Mouse (Mus musculus) kidney, adult 18-20 months (tissue): ENCODE data around the gene Lrrc14b.
A peak's percentile ranks its signal among the peaks of the same experiment; 100 is the strongest.

Experiments
- DNase-seq: peaks from one replicate; pipeline ENCODE4 v3.0.0; 2021

Gene Lrrc14b

GRCm38 (mm10) chr13:74363859-74364235 lies at the start of gene Lrrc14b:
Gene Lrrc14b, minus strand, starts transcription at chr13:74364005.
- DNase-seq: no peak

DNA sequence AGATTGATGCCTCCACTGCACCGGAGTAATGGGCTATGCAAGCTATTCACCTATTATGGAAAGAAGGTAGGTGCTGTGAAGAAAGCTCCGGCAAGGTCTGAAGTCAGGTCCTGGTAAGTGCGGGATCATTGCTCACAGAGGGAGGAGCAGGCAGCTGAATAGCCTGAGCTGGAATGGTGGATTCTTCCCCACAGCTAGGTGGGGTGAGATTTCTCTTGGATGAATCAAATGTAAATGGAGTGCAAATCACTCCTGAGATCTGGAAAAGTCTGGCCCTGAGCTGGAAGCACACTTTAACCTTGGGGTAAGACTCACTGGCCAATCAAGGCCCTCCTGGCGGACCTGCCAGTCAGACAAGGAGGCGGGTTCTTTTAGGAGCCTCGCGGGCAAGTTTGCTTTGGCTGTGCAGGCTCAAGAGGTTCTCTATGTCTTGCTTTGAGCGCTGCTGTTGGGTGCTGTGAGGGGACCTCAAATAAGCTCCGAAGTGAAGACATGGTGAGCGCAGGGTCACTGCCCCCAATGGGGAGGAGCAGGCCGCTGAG lies 35.6 kb upstream of the Lrrc14b start, which contains the start of gene Ftl1-ps1:
TSS of gene Ftl1-ps1 (plus strand) at position 397 of the 542 bp plus-strand sequence.
- no peak for DNase-seq

DNA sequence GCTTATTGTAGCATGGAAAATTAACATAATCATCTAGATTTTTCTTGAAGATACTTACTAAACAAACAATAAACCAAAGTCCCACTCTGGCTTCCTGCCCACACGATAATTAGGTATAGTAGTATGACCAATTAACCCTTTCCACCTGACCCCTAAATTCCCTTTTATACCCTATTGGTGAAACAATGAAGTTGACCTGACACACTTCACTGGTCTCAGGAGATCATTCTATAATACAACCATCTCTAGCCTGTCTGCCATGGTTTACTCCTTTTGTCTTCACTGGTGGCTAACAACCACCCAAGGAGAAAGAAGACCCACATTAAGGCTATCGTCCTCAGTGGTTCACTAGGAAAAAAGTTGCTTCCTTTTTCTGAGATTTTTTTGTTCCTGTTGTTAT lies 27.4 kb upstream of the Lrrc14b start:
- no peak for DNase-seq

- peak; percentile 79 for DNase-seq
Observed at GRCm38 (mm10) chr13:74390371-74390990, 26.7 kb upstream of the Lrrc14b start, which contains the start of gene Zfp72. Gene Zfp72, minus strand, starts transcription at chr13:74390836.

DNA sequence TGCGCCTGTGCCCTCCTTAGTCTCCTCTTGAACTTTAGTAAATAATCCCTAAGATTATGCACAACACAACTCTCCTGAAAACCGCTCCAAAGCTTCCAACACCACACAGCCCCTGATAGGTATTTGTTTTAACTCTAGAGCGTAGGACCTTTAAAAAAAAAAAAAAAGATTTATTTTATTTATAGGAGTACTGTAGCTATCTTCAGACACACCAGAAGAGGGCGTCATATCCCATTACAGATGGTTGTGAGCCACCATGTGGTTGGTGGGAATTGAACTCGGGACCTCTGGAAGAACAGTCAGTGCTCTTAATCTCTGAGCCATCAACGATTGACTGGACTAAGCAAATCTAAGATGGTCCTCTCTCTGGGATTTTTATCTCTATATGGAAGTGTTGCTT lies 25.9 kb upstream of the Lrrc14b start:
- DNase-seq: no peak

GRCm38 (mm10) chr13:74382289-74382688 lies 18.5 kb upstream of the Lrrc14b start:
- DNase-seq: no peak

DNA sequence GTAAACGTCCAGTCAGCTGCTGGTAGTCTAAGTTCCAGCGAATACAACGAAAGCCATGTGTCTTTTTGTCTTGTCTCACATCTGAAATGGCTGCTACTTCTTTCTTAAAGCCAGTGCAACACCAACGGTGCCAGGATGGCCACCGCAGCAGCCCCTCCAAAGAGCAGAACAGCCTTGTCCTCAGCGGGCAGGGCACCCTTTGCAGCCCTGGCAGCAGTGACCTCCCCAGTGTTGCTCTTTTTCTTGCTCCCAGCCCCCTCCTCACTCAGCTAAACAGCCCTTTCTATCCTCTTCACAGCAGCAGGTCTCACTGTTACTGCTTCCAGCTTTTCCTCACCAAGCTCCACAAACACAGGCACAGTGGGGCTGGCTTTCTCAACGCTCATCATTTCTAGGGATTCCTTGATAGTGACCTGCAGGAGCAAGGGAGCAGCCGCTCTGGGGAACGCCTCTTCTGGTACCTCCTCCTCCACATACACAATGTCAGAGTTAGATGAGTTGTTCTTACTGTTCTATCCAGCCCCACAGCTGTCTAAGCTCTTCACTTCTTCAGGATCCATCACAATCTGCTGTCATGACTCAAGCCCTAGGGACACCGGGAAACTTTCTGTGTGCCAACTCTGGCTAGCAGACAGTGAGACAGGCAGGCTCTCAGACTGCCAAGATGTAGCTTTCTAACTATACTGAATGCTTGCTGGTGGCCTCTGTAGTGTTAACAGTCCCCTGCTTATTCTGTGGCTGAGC lies 17.9 kb upstream of the Lrrc14b start:
- DNase-seq: no peak

- DNase-seq: peak; percentile 50
Observed at GRCm38 (mm10) chr13:74363176-74363858, 488 bp downstream of the Lrrc14b start.

GRCm38 (mm10) chr13:74362218-74362617 lies 1.6 kb downstream of the Lrrc14b start:
- DNase-seq: no peak

DNA sequence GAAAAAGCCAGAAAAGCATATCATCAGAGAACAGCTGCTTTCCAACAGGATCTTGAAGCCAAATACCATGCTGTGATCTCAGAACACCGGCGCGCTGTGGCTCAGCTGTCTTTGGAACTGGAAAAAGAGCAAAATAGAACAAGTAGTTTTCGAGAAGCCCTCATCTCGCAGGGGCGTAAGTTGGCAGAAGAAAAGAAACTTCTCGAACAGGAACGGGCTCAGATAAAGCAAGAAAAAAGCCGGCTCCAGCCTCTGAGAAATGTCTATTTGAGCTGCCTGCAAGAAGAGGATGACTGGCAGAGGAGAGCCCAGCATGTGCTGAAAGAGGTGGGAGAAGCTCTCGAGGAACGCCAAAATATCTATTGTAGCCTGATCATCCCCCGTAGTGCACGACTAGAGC lies 7.3 kb downstream of the Lrrc14b start:
- DNase-seq: no peak

DNA sequence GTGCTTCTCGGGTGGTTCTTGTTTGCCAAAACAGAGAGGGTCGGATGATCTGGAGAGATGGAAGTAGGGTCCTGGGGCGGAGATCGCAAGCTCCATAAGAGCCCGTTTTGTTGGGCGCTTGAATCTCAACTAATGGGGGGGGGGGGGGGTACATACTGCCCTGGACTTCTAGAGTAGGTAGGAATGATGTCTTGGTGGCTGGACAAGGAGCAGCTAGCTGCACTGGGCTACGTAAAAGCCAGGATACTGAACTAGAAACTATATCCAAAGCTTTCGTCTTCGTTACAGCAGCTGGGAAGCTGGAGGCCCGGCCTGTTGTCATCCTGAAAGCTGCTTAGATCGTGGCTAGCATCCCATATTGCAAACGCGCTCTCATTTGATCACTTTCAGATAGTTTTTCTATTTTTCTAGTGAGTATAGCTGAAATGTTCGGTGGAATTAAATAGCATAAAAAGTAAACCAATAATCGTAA lies 13.3 kb downstream of the Lrrc14b start:
- no peak for DNase-seq

GRCm38 (mm10) chr13:74349566-74350434 lies 14.0 kb downstream of the Lrrc14b start, which contains the start of the genes Sdha and Ccdc127:
Gene Sdha, minus strand, starts transcription at chr13:74350280.
Gene Ccdc127, plus strand, starts transcription at chr13:74350309.
- peak; percentile 96 for DNase-seq

DNA sequence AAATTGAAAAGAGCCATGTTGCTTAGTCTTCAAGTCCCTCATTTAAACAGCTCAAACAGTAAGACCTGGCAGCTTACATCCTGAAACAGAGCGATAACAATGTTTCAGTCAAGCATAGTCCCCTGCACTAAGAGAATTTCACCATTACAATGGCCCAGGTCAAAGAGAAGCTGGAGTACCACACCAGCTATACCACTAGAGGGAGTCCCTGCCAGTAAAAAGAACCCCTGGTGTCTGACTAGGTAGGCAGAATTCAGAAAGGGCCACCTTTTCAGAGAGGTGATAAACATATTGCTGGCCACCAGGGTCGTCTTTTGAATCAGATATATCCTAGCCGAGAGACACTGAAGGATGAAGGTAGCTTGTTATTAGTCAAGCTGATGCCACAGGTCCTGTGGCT lies 22.8 kb downstream of the Lrrc14b start:
- DNase-seq: peak; percentile 24

DNA sequence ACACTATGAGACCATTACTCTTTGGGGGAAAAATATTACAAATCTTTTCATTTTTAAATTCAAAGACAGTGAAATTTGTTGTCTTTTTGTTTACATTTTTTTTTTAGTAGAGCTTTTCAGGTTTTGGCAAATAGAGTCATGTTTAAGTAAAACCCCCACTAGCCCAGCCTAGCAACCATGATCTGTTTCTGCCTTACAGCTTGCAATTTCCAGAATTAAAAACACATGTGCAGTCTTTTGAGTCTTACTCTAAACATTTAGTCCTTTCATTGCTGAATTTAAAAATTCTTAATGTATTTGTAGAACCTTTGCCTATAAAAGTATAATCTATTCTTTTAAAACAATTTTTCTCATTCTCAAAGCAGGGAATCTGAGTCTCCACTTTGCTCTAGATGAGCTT lies 34.5 kb downstream of the Lrrc14b start:
- no peak for DNase-seq

- peak; percentile 94 for DNase-seq
Observed at GRCm38 (mm10) chr13:74317170-74317849, 46.5 kb downstream of the Lrrc14b start, which contains the start of gene Pdcd6. Gene Pdcd6, minus strand, starts transcription at chr13:74317580.

DNA sequence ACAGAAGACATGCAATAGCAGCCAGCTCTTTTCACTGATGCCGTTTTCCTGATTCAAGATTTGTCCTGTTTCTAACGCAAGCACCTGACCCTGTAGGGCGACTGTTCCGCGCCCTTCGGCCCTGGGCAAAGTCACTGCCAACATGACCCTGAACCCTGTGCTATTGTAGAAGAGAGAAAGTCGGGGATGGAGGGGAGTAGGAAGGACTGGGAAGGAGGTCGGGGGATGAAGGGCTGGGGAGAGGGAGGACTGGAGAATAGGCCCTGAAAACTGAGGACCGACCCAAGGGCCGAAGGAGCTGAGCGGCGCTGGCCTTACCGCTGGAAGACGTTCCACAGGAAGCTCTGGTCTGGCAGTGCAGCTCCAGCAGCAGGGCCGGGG lies 47.0 kb downstream of the Lrrc14b start:
- no peak for DNase-seq

- no peak for DNase-seq
Observed at GRCm38 (mm10) chr13:74316386-74316785, 47.4 kb downstream of the Lrrc14b start.

- no peak for DNase-seq
Observed at GRCm38 (mm10) chr13:74314616-74315015, 49.2 kb downstream of the Lrrc14b start.
